Mouse (Mus musculus): ENCODE measurements around the gene Sgms1.

DNA sequence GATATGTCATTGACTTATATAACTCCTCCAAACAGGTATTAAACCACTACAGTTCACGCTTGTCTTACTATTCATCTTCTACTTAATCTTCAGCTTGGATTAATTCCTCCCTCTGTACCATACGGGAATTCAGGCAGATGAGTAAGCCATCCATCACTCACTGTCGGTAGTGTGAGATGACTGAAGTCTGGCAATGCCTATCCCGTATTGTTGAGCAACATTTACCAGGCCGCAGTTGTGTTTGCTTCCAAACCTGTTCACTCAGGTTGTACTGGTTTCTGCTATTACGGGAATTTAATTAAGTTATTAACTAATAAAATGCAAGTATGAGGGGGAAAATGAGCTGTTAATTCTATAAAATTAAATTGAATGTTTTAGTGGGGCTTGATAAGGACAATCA is 199.6 kb downstream of the Sgms1 start:
- no peak for TF ChIP-seq CTCF (IDR thresholded peaks at IDR 0.05; ENCODE audit: borderline replicate concordance, insufficient read depth, low read length)
- TF ChIP-seq POLR2A (IDR thresholded peaks at IDR 0.05; ENCODE audit: low read depth, low read length): no peak

Data from embryonic fibroblast, embryonic 13.5 days (primary cell).